Mouse (Mus musculus) embryonic facial prominence, embryonic 15.5 days (tissue): Measurements from ENCODE around the gene Gpr182. TPM values are rescaled to one million over a fixed set of nuclear protein-coding genes. Genes with fewer than 3 reads are reported as not detected.

Experiments used
- ATAC-seq: fragments of 200-750 bp; cut with Nextera tagmentation; 2 replicates; pipeline ENCODE4 v1.8.0; 2017; ENCODE audit warnings: low read depth, moderate TSS enrichment; ENCODE audit not compliant: insufficient number of reproducible peaks, low FRiP score, low TSS enrichment
- H3K27ac ChIP-seq: fragments of 300-500 bp; sonication (generic); replicated peaks from 2 replicates; pipeline ENCODE4 v1.5.1; 2015; ENCODE audit warnings: mild to moderate bottlenecking, inconsistent platforms
- H3K27me3 ChIP-seq: fragments of 300-500 bp; sonication (generic); 2 replicates; pipeline ENCODE4 v1.6.1; 2015; ENCODE audit warnings: inconsistent platforms
- H3K36me3 ChIP-seq: fragments of 300-500 bp; sonication (generic); 2 replicates; pipeline ENCODE4 v1.6.1; 2015; ENCODE audit warnings: mild to moderate bottlenecking, inconsistent platforms
- H3K4me1 ChIP-seq: fragments of 300-500 bp; sonication (generic); 2 replicates; pipeline ENCODE4 v1.6.1; 2015; ENCODE audit warnings: inconsistent platforms
- H3K4me2 ChIP-seq: fragments of 300-500 bp; sonication (generic); replicated peaks from 2 replicates; pipeline ENCODE4 v1.6.1; 2015; ENCODE audit warnings: mild to moderate bottlenecking, inconsistent platforms
- H3K4me3 ChIP-seq: fragments of 300-500 bp; sonication (generic); replicated peaks from 2 replicates; pipeline ENCODE4 v1.5.1; 2015; ENCODE audit warnings: mild to moderate bottlenecking, inconsistent platforms
- H3K9ac ChIP-seq: fragments of 300-500 bp; sonication (generic); 2 replicates; pipeline ENCODE4 v1.6.1; 2015; ENCODE audit warnings: inconsistent platforms
- H3K9me3 ChIP-seq: fragments of 300-500 bp; sonication (generic); replicated peaks from 2 replicates; pipeline ENCODE4 v1.6.1; 2016; ENCODE audit warnings: inconsistent platforms
- WGBS: fragments of 180-500 bp; shearing (Covaris S2); methylation state at CpG from one replicate; pipeline ENCODE4 v1.1.7; 2015; 5-methylcytosine and 5-hydroxymethylcytosine counted together
- polyA plus RNA-seq: library from polyadenylated mRNA; unstranded; fragments of >200 nt; fragmentation: Nextera tagmentation; extraction: Ambion mirVana; gene quantifications from 2 replicates; pipeline ENCODE4 v1.2.1, GENCODE M21; 2015

Gene Gpr182
- polyA plus RNA-seq, 1 experiment from 2014 or later = 2.0 TPM

DNA sequence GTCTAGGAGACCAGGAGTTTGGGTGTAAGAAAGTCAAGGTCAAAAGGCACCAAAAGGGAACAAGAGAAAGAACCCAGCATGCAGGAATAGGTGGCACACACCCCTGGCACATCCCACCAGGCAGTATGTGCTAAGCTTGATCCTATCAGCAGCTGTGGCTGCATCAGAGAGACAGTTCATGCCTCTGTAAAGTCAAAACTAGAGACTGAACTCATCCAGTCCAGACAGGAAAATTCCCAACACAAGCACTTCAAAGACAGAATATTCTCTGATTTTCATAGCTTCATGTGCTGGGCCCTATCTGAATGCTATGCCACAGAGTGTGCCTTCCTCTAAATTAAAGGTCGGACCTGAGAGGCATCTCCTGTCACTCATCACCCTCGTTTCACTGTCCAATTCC is 14.0 kb downstream of the Gpr182 start:
- no peak overlapping the region for H3K4me3 ChIP-seq
- H3K9me3 ChIP-seq = no peaks in the 10 kb centered on the region
- no peak overlapping the region for H3K27ac ChIP-seq
- H3K4me2 ChIP-seq = no peak overlapping the region
- no peaks in the 10 kb centered on the region; the same call in 1 of the 2 replicates for H3K27me3 ChIP-seq
- no peak overlapping the region for H3K9ac ChIP-seq
- ATAC-seq = no peak
- 25% methylated on average over 2 of the region's 2 CpGs for WGBS
- peaks cover 13% of the 10 kb centered on the region for H3K36me3 ChIP-seq
- H3K4me1 ChIP-seq = peaks cover 16% of the 10 kb centered on the region

DNA sequence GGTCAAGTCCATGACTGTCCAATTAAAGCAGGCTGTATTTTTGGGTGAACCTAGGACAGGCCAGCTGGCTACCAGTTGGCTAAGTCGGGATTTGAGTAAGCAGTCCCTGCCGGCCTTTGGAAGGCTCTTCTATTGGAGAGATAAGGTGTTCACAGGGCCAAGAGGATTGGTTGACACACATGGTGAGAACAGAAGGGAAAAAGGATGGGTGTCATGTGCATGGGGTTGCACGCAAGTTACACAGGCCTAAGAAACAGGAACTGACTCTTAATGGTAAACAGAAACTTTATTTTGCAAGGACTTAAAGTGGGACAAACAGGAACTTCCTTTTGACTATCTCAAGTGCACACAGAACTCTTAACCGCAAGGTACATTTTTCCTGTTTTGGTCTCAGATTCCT is 14.6 kb downstream of the Gpr182 start:
- no peak overlapping the region for H3K4me3 ChIP-seq
- no peak overlapping the region for H3K27ac ChIP-seq
- H3K4me2 ChIP-seq = no peak overlapping the region
- WGBS = 69% methylated on average over 4 of the region's 4 CpGs
- H3K9ac ChIP-seq = no peak overlapping the region
- H3K36me3 ChIP-seq = peaks cover 7% of the 10 kb centered on the region
- ATAC-seq = no peak
- no peaks in the 10 kb centered on the region; the same call in 1 of the 2 replicates for H3K27me3 ChIP-seq
- H3K4me1 ChIP-seq = peaks cover 16% of the 10 kb centered on the region
- no peaks in the 10 kb centered on the region for H3K9me3 ChIP-seq

DNA sequence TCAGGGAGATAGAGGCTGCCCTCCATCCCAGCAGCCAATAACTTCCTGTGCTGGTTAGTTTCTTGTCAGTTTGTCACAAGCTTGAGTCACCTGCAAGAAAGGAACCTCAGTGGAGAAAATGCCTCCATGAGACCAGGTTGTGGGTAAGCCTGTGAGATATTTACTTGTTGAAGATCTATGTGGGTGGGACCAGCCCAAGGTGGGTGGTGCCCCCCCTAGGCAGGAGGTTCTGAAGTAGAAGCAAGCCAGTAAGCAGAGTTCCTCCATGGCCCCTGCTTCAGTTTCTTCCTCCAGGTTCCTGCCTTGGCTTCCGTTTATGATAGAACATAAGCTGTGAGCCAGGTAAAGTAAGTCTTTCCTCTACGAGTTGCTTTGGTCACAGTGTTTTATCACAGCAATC is 15.3 kb downstream of the Gpr182 start:
- ATAC-seq = no peak
- no peak overlapping the region for H3K4me3 ChIP-seq
- 0 out of 2 replicates have a peak, but pooled peaks cover under 1% of the 10 kb centered on the region for H3K36me3 ChIP-seq
- no peak overlapping the region for H3K27ac ChIP-seq
- H3K27me3 ChIP-seq = peaks cover 2% of the 10 kb centered on the region; the same call in 1 of the 2 replicates
- peaks cover 16% of the 10 kb centered on the region for H3K4me1 ChIP-seq
- no peak overlapping the region for H3K4me2 ChIP-seq
- WGBS = 80% methylated on average over 2 of the region's 2 CpGs
- no peaks in the 10 kb centered on the region for H3K9me3 ChIP-seq
- no peak overlapping the region for H3K9ac ChIP-seq

DNA sequence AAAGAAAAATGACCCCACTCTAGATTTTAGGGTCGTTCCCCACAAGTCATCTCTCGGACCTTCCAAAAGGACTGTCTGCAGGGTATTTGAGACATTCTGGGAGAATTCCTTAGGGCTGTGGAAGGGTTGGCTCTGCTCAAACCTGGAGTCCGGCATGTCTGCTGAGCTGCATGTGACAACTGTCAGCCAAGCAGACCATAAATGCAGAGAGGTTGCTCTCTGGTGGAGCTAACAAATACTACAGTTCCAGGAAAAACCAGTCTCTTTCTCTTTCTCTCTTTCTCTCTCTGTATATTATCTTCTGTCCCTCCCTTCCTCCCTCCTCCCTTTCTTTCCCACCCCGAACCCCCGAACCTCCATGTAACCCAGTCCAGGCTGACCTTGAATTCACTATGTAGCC is 17.1 kb downstream of the Gpr182 start:
- H3K4me1 ChIP-seq = peaks cover 10% of the 10 kb centered on the region; the same call in 1 of the 2 replicates
- no peak for ATAC-seq
- no peak overlapping the region for H3K27ac ChIP-seq
- no peaks in the 10 kb centered on the region for H3K36me3 ChIP-seq
- no peaks in the 10 kb centered on the region for H3K9me3 ChIP-seq
- WGBS = 32% methylated on average over 5 of the region's 5 CpGs
- no peak overlapping the region for H3K4me2 ChIP-seq
- peaks cover 4% of the 10 kb centered on the region; the same call in 1 of the 2 replicates for H3K27me3 ChIP-seq
- H3K9ac ChIP-seq = no peak overlapping the region
- H3K4me3 ChIP-seq = no peak overlapping the region

DNA sequence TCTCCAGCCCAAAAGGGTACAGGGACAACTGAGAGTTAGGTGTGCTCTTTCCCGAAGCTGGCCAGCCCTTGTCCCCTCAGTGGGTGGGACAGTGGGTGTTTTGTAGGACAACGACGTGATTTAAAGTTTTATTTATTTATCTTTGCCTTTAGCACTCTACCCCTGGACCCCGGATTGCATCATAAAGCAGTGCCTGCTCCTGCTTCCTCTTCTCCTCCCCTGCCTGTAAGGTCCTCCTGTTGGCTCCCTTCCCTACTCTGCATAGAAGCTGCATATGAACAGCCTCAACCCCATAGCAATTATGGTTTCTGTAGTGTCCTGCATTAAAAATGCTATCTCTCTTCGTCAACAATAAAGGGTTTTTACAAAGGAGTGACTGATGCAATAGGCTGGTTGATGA is 20.1 kb downstream of the Gpr182 start:
- no peak for ATAC-seq
- no peak overlapping the region for H3K27ac ChIP-seq
- no peak overlapping the region for H3K4me2 ChIP-seq
- 34% methylated on average over 5 of the region's 5 CpGs for WGBS
- H3K4me1 ChIP-seq = peaks cover 5% of the 10 kb centered on the region; the same call in 1 of the 2 replicates
- no peaks in the 10 kb centered on the region for H3K9me3 ChIP-seq
- no peak overlapping the region for H3K4me3 ChIP-seq
- no peaks in the 10 kb centered on the region for H3K36me3 ChIP-seq
- peaks cover 9% of the 10 kb centered on the region for H3K27me3 ChIP-seq
- H3K9ac ChIP-seq = no peak overlapping the region

DNA sequence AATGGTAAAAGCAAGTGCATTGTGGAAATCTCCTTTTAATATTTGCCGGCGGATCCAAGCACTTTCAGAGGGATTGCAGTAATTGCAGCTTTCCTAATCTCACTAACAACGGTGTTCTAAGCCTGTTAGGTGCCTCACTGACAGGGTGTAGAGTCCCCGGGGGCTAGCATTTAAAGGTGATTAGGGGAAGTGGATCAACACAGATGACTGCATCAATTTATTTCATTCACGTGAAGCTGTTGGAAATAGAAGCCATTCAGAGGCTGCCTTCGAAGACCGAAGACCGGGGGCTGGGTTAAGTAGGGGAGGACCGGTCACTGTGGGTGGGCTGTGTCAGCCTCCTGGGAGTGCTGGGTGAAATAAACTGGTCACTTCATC is 20.6 kb downstream of the Gpr182 start:
- peaks cover 5% of the 10 kb centered on the region; the same call in 1 of the 2 replicates for H3K4me1 ChIP-seq
- H3K9me3 ChIP-seq = no peaks in the 10 kb centered on the region
- no peak overlapping the region for H3K4me2 ChIP-seq
- ATAC-seq = no peak
- H3K9ac ChIP-seq = no peak overlapping the region
- H3K27ac ChIP-seq = no peak overlapping the region
- no peaks in the 10 kb centered on the region for H3K36me3 ChIP-seq
- WGBS = 26% methylated on average over 9 of the region's 9 CpGs
- peaks cover 9% of the 10 kb centered on the region for H3K27me3 ChIP-seq
- H3K4me3 ChIP-seq = no peak overlapping the region

DNA sequence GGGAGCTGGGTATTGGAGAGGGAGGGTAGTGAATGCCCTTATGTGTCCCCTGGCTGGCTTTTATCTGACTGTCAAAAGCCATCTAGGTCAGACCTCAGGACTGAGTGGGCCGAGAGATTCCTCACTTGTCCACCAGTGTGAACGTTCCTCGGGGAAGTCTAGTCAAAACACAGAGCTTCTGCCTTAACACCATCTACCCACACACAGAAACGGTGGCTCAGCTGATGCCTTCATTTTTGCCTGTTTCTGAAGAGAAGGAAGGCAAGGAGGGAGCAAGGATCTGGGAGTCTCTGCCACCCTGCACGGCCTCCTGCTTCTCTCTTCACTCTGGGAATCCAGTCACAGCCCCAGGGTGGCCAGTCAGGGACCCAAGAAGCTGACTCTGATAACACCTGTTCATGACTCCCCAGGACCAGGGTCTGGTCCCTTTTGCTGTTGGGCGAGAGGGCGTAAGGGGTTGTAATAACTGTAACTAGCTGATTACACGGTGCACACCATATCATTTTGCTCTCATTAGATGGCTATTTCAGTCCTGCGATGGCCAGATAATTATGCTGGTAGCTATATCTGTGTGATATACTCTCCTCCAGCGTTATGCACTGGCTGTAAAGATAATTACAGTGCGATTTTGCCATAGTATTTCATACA is 21.1 kb downstream of the Gpr182 start:
- Histone ChIP-seq H3K27ac (no peak overlapping the region), H3K4me3 (no peak overlapping the region), H3K27me3 (peaks cover 9% of the 10 kb centered on the region), H3K4me2 (no peak overlapping the region), H3K9me3 (no peaks in the 10 kb centered on the region), H3K4me1 (peaks cover 5% of the 10 kb centered on the region; the same call in 1 of the 2 replicates), H3K9ac (no peak overlapping the region), H3K36me3 (no peaks in the 10 kb centered on the region)
- no peak for ATAC-seq
- WGBS = 47% methylated on average over 11 of the region's 11 CpGs

DNA sequence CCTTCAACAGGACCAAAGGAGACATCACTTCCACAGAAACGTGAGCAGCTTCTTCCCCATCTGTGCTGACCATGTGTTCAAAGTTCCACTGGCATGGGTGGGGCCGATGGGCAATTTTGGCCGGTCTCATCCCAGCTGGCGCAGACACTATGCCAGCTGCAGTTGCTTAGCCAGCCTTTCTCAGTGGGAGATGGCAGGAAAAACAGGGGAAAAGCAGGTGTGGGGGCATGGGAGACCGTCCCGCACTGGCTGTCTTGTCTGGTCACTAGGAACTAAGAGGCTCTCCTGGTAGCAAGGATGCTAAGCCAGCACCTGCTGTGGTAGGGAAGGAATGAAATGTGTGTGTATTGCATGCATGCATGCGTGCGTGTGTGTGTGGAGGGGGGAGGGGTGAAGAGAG is 23.1 kb downstream of the Gpr182 start:
- peaks cover 9% of the 10 kb centered on the region for H3K27me3 ChIP-seq
- H3K9me3 ChIP-seq = no peaks in the 10 kb centered on the region
- no peak overlapping the region for H3K9ac ChIP-seq
- H3K27ac ChIP-seq = no peak overlapping the region
- no peak overlapping the region for H3K4me3 ChIP-seq
- H3K4me1 ChIP-seq = peaks cover 5% of the 10 kb centered on the region; the same call in 1 of the 2 replicates
- WGBS = 57% methylated on average over 8 of the region's 8 CpGs
- no peaks in the 10 kb centered on the region for H3K36me3 ChIP-seq
- no peak overlapping the region for H3K4me2 ChIP-seq
- no peak for ATAC-seq

DNA sequence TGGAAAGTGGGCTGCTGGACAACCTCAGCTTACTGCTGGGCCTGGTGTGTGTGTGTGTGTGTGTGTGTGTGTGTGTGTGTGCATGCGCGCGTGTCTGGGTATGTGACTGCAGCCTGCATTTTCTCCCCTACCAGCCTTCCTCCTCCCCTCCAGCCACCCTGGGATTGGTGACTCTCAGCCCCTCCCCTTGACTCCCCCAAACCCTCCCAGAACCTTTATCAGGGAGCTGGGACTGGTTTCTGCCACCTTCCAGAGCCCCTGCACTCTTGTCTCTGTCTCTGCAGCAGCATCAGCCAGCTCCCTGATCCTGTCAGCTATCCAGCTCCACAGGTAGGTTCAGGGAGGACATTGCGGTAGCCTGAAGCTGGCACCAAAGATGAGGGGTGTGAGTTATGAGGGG is 26.4 kb downstream of the Gpr182 start:
- no peak for ATAC-seq
- no peak overlapping the region for H3K9ac ChIP-seq
- 61% methylated on average over 4 of the region's 4 CpGs for WGBS
- peaks cover 24% of the 10 kb centered on the region; the same call in 1 of the 2 replicates for H3K27me3 ChIP-seq
- H3K27ac ChIP-seq = no peak overlapping the region
- H3K4me2 ChIP-seq = no peak overlapping the region
- no peak overlapping the region for H3K4me3 ChIP-seq
- H3K9me3 ChIP-seq = no peaks in the 10 kb centered on the region
- no peaks in the 10 kb centered on the region for H3K36me3 ChIP-seq
- H3K4me1 ChIP-seq = peaks cover 17% of the 10 kb centered on the region

DNA sequence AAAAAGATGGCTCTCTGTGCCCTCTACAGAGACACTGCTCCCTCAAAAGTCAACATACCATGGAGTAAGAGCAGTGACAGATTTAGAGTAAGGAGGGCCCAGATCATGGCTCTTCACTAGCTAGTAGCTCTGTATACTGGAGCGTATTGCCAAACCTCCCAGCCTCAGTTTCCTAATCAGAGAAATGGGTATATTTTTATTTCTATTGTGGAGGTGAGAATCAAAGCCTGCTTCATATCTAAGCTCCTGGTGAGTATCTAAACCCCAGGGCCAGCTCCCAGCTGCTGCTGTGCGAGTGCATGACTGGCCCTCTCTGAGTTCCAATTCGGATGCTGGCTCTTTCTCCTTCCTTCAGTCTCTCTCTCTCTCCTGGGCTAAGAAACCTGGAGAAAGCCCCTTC is 27.4 kb downstream of the Gpr182 start, which contains the start of gene Tac2:
Gene Tac2, plus strand, starts transcription at position 301 of the 400 bp plus-strand sequence.
- ATAC-seq = no peak
- H3K4me2 ChIP-seq = no peak within 1 kb of the TSS
- H3K4me3 ChIP-seq = no peak within 1 kb of the TSS
- H3K9ac ChIP-seq = no peak within 1 kb of the TSS
- 75% methylated on average over 3 of the region's 3 CpGs for WGBS
- H3K27ac ChIP-seq = no peak within 1 kb of the TSS
- H3K36me3 ChIP-seq = no peaks in the 10 kb centered on the region
- H3K4me1 ChIP-seq = peaks cover 17% of the 10 kb centered on the region
- no peaks in the 10 kb centered on the region for H3K9me3 ChIP-seq
- peaks cover 24% of the 10 kb centered on the region; the same call in 1 of the 2 replicates for H3K27me3 ChIP-seq

DNA sequence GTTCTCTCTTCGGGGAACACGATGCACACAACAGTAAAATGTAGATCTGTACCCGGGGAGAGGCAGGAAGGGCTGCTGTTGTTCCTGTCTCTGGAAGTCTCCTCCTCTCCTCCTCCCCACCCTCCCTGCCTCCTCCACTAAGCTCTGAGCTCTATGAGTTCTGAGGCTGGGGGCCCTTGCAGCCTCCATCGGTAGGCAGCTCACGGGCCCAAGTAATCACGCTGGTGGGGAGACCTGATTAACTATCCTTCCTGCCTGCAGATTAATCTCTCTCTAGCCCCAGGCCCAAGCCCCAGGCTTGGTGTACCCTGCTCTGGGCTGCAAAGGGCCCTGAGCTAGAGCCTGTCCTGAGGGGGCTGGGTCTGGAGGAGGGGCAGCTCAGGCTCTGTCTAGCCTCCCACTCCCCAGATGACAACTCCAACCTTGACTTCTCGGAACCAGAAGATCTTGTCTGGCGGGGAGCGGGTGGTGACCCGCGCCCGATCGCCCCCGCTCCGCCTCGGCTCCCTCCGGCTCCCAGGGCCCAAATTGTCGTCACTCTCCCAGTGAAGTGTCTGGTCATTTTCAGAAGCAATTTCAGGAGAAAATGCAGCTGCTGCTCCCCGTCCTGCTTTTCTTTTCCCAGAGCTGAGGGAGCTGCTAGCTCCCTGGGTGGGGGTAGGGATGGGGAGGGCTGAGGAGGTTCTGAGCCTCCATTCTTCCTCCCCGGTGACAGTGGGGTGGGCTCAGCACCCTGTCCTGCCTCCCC is 29.7 kb downstream of the Gpr182 start:
- Histone ChIP-seq H3K4me2 (peak overlapping the region; percentile 34), H3K9ac (peak overlapping the region; percentile 15; the same call in 1 of the 2 replicates), H3K36me3 (no peaks in the 10 kb centered on the region), H3K27ac (no peak overlapping the region), H3K4me3 (peak overlapping the region; percentile 13), H3K4me1 (peaks cover 17% of the 10 kb centered on the region), H3K9me3 (no peaks in the 10 kb centered on the region), H3K27me3 (peaks cover 19% of the 10 kb centered on the region; the same call in 1 of the 2 replicates)
- 14% methylated on average over 20 of the region's 20 CpGs for WGBS
- no peak for ATAC-seq
